Mouse (Mus musculus): ENCODE data around the gene U2af1l4. TPM values are rescaled to one million over a fixed set of nuclear protein-coding genes. Genes with fewer than 3 reads are reported as not detected.

Gene U2af1l4
- polyA plus RNA-seq, 1 experiment from 2014 or later = 85.4 TPM

GRCm38 (mm10) chr7:30607706-30608309 is 44.7 kb downstream of the U2af1l4 start:
- 28% methylated on average over 8 of the region's 8 CpGs for WGBS
- no peaks in the 10 kb centered on the region for H3K4me1 ChIP-seq (ENCODE audit: control insufficient read depth, insufficient read depth, low read length)
- ATAC-seq (ENCODE audit: low read depth) = peak; percentile 80
- H3K36me3 ChIP-seq (ENCODE audit: control insufficient read depth, insufficient read depth, low read length) = no peaks in the 10 kb centered on the region
- no peak overlapping the region for H3K4me2 ChIP-seq (ENCODE audit: low read depth, low read length)
- DNase-seq (ENCODE audit: low spot score) = peak; percentile 51
- H3K27me3 ChIP-seq (replicated peaks; ENCODE audit: control insufficient read depth, insufficient read depth, low read length) = no peaks in the 10 kb centered on the region
- no peaks in the 10 kb centered on the region for H3K9me3 ChIP-seq (ENCODE audit: control insufficient read depth, low read length)
- H3K27ac ChIP-seq (replicated peaks; ENCODE audit: low read depth, low read length) = no peak overlapping the region
- no peak overlapping the region for H3K4me3 ChIP-seq (ENCODE audit: low read depth, low read length)
- H3K9ac ChIP-seq (ENCODE audit: low read depth, low read length) = no peak overlapping the region

GRCm38 (mm10) chr7:30608476-30608875 is 45.4 kb downstream of the U2af1l4 start:
- no peak overlapping the region for H3K27ac ChIP-seq (replicated peaks; ENCODE audit: low read depth, low read length)
- no peaks in the 10 kb centered on the region for H3K36me3 ChIP-seq (ENCODE audit: control insufficient read depth, insufficient read depth, low read length)
- no peaks in the 10 kb centered on the region for H3K9me3 ChIP-seq (ENCODE audit: control insufficient read depth, low read length)
- H3K27me3 ChIP-seq (replicated peaks; ENCODE audit: control insufficient read depth, insufficient read depth, low read length) = no peaks in the 10 kb centered on the region
- H3K9ac ChIP-seq (ENCODE audit: low read depth, low read length) = no peak overlapping the region
- H3K4me2 ChIP-seq (ENCODE audit: low read depth, low read length) = no peak overlapping the region
- ATAC-seq (ENCODE audit: low read depth) (peak; percentile 15; the same call in 1 of the 2 replicates), DNase-seq (ENCODE audit: low spot score) (peak; percentile 56)
- WGBS = 46% methylated on average over 15 of the region's 16 CpGs
- H3K4me3 ChIP-seq (ENCODE audit: low read depth, low read length) = no peak overlapping the region
- H3K4me1 ChIP-seq (ENCODE audit: control insufficient read depth, insufficient read depth, low read length) = no peaks in the 10 kb centered on the region

- H3K27me3 ChIP-seq (replicated peaks; ENCODE audit: control insufficient read depth, insufficient read depth, low read length) = no peaks in the 10 kb centered on the region
- H3K27ac ChIP-seq (replicated peaks; ENCODE audit: low read depth, low read length) = no peak overlapping the region
- no peaks in the 10 kb centered on the region for H3K36me3 ChIP-seq (ENCODE audit: control insufficient read depth, insufficient read depth, low read length)
- H3K4me3 ChIP-seq (ENCODE audit: low read depth, low read length) = no peak overlapping the region
- ATAC-seq (ENCODE audit: low read depth) (no peak), DNase-seq (ENCODE audit: low spot score) (no peak)
- no peaks in the 10 kb centered on the region for H3K9me3 ChIP-seq (ENCODE audit: control insufficient read depth, low read length)
- no peak overlapping the region for H3K4me2 ChIP-seq (ENCODE audit: low read depth, low read length)
- no peak overlapping the region for H3K9ac ChIP-seq (ENCODE audit: low read depth, low read length)
- H3K4me1 ChIP-seq (ENCODE audit: control insufficient read depth, insufficient read depth, low read length) = no peaks in the 10 kb centered on the region
- 52% methylated on average over 7 of the region's 7 CpGs for WGBS
Observed at GRCm38 (mm10) chr7:30610043-30610442, 46.9 kb downstream of the U2af1l4 start.

DNA sequence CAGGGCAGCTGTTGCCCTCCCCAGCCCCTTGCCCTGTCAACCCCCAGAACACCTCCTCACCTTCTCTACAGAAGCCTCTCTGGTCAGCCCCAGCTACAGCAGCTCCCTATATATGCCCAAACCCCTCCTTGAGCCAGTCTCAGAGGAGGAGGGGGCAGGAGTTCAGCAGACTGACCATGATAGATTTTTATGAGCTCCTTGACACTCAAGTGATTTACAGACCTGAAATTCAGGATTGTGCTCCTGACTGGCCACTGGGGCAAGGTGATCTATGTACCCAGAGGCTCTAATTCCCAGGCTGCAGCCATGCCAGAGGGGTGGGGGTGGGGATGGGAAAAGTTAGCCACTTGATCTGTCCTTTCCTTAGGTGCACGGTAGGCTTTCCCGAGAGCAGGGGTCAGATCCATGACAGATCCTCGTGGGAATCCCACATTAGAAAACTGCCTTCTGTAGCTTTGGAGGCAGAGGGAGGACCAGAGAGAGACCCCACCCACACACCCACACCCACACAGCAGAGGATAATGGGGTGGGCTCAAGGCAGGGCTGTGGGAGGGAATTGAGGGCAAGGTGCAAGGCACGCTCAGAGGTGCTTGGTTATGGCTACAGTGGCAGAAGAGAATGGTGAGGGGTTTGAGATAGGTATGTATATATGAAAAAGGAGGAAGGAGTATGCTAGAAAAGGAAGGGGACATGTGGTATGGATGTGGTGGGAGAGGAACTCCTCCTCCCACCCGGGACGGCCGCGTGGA is 49.7 kb downstream of the U2af1l4 start, which contains the start of gene Upk1a:
Upk1a (minus strand) TSS at position 194 of the 749 bp plus-strand sequence.
- no peaks in the 10 kb centered on the region for H3K9me3 ChIP-seq (ENCODE audit: control insufficient read depth, low read length)
- 75% methylated on average over 8 of the region's 8 CpGs for WGBS
- H3K4me2 ChIP-seq (ENCODE audit: low read depth, low read length) = no peak within 1 kb of the TSS
- no peak within 1 kb of the TSS for H3K4me3 ChIP-seq (ENCODE audit: low read depth, low read length)
- no peak within 1 kb of the TSS for H3K9ac ChIP-seq (ENCODE audit: low read depth, low read length)
- H3K36me3 ChIP-seq (ENCODE audit: control insufficient read depth, insufficient read depth, low read length) = peaks cover 22% of the 10 kb centered on the region
- no peaks in the 10 kb centered on the region for H3K4me1 ChIP-seq (ENCODE audit: control insufficient read depth, insufficient read depth, low read length)
- no peak within 1 kb of the TSS for H3K27ac ChIP-seq (replicated peaks; ENCODE audit: low read depth, low read length)
- DNase-seq (ENCODE audit: low spot score) (no peak), ATAC-seq (ENCODE audit: low read depth) (no peak)
- no peaks in the 10 kb centered on the region for H3K27me3 ChIP-seq (replicated peaks; ENCODE audit: control insufficient read depth, insufficient read depth, low read length)

GRCm38 (mm10) chr7:30613529-30614112 is 50.5 kb downstream of the U2af1l4 start:
- WGBS = 23% methylated on average over 14 of the region's 14 CpGs
- no peaks in the 10 kb centered on the region for H3K9me3 ChIP-seq (ENCODE audit: control insufficient read depth, low read length)
- no peak overlapping the region for H3K4me3 ChIP-seq (ENCODE audit: low read depth, low read length)
- peaks cover 30% of the 10 kb centered on the region for H3K36me3 ChIP-seq (ENCODE audit: control insufficient read depth, insufficient read depth, low read length)
- H3K27me3 ChIP-seq (replicated peaks; ENCODE audit: control insufficient read depth, insufficient read depth, low read length) = no peaks in the 10 kb centered on the region
- ATAC-seq (ENCODE audit: low read depth) (no peak), DNase-seq (ENCODE audit: low spot score) (peak; percentile 56)
- no peak overlapping the region for H3K9ac ChIP-seq (ENCODE audit: low read depth, low read length)
- H3K4me2 ChIP-seq (ENCODE audit: low read depth, low read length) = no peak overlapping the region
- H3K4me1 ChIP-seq (ENCODE audit: control insufficient read depth, insufficient read depth, low read length) = no peaks in the 10 kb centered on the region
- H3K27ac ChIP-seq (replicated peaks; ENCODE audit: low read depth, low read length) = no peak overlapping the region

GRCm38 (mm10) chr7:30614454-30614853 is 51.4 kb downstream of the U2af1l4 start:
- no peaks in the 10 kb centered on the region for H3K9me3 ChIP-seq (ENCODE audit: control insufficient read depth, low read length)
- no peaks in the 10 kb centered on the region for H3K27me3 ChIP-seq (replicated peaks; ENCODE audit: control insufficient read depth, insufficient read depth, low read length)
- ATAC-seq (ENCODE audit: low read depth) = peak; percentile 30; the same call in 1 of the 2 replicates
- peaks cover 38% of the 10 kb centered on the region for H3K36me3 ChIP-seq (ENCODE audit: control insufficient read depth, insufficient read depth, low read length)
- no peak overlapping the region for H3K4me2 ChIP-seq (ENCODE audit: low read depth, low read length)
- H3K27ac ChIP-seq (replicated peaks; ENCODE audit: low read depth, low read length) = no peak overlapping the region
- DNase-seq (ENCODE audit: low spot score) = peak; percentile 34
- H3K9ac ChIP-seq (ENCODE audit: low read depth, low read length) = no peak overlapping the region
- H3K4me1 ChIP-seq (ENCODE audit: control insufficient read depth, insufficient read depth, low read length) = no peaks in the 10 kb centered on the region
- WGBS = 78% methylated on average over 2 of the region's 2 CpGs
- no peak overlapping the region for H3K4me3 ChIP-seq (ENCODE audit: low read depth, low read length)

Small RNA genes lying within 50 kb of the gene (microRNA-seq; reads per million reads assigned to microRNA genes)
- gene Gm38670 (ENCODE audit: borderline number of aligned reads) (1.2 reads per million), gene Mir3569 (ENCODE audit: borderline number of aligned reads) (not detected)

Other genes starting within 250 kb of the U2af1l4 start
- 25.4 and 35.4 TPM in 2 replicates for gene Syne4, start 248.5 kb upstream of the U2af1l4 start, polyA plus RNA-seq (2014; fragmentation: Nextera tagmentation; extraction: Ambion mirVana)
- gene E130208F15Rik, start 241.6 kb upstream of the U2af1l4 start, polyA plus RNA-seq (2014; fragmentation: Nextera tagmentation; extraction: Ambion mirVana) = not detected in 2 replicates
- gene Sdhaf1, start 239.4 kb upstream of the U2af1l4 start, polyA plus RNA-seq (2014; fragmentation: Nextera tagmentation; extraction: Ambion mirVana) = 18.8 and 19.5 TPM in 2 replicates
- 4.2 and 4.7 TPM in 2 replicates for gene Lrfn3, start 200.5 kb upstream of the U2af1l4 start, polyA plus RNA-seq (2014; fragmentation: Nextera tagmentation; extraction: Ambion mirVana)
- gene Tyrobp, start 149.5 kb upstream of the U2af1l4 start, polyA plus RNA-seq (2014; fragmentation: Nextera tagmentation; extraction: Ambion mirVana) = 82.9 and 97.0 TPM in 2 replicates
- gene Hcst, start 143.4 kb upstream of the U2af1l4 start, polyA plus RNA-seq (2014; fragmentation: Nextera tagmentation; extraction: Ambion mirVana) = 2.2 and 2.4 TPM in 2 replicates
- 1.0 and 2.0 TPM in 2 replicates for gene Nfkbid, start 141.6 kb upstream of the U2af1l4 start, polyA plus RNA-seq (2014; fragmentation: Nextera tagmentation; extraction: Ambion mirVana)
- 51.0 and 53.6 TPM in 2 replicates for gene Aplp1, start 117.8 kb upstream of the U2af1l4 start, polyA plus RNA-seq (2014; fragmentation: Nextera tagmentation; extraction: Ambion mirVana)
- 0.45 and 0.82 TPM in 2 replicates for gene Kirrel2, start 105.6 kb upstream of the U2af1l4 start, polyA plus RNA-seq (2014; fragmentation: Nextera tagmentation; extraction: Ambion mirVana)
- 0.22 and 0.35 TPM in 2 replicates for gene Nphs1, start 105.0 kb upstream of the U2af1l4 start, polyA plus RNA-seq (2014; fragmentation: Nextera tagmentation; extraction: Ambion mirVana)
- not detected in 2 replicates for gene Prodh2, start 69.7 kb upstream of the U2af1l4 start, polyA plus RNA-seq (2014; fragmentation: Nextera tagmentation; extraction: Ambion mirVana)
- gene Arhgap33, start 28.2 kb upstream of the U2af1l4 start, polyA plus RNA-seq (2014; fragmentation: Nextera tagmentation; extraction: Ambion mirVana) = 9.7 and 10.9 TPM in 2 replicates
- 16.8 and 20.4 TPM in 2 replicates for gene Hspb6, start 11.1 kb upstream of the U2af1l4 start, polyA plus RNA-seq (2014; fragmentation: Nextera tagmentation; extraction: Ambion mirVana)
- 8.1 and 9.9 TPM in 2 replicates for gene Proser3, start 11.0 kb upstream of the U2af1l4 start, polyA plus RNA-seq (2014; fragmentation: Nextera tagmentation; extraction: Ambion mirVana)
- gene Lin37, start 3.5 kb upstream of the U2af1l4 start, polyA plus RNA-seq (2014; fragmentation: Nextera tagmentation; extraction: Ambion mirVana) = 45.7 and 50.5 TPM in 2 replicates
- gene Gm49396, start within 50 bp of the U2af1l4 start, polyA plus RNA-seq (2014; fragmentation: Nextera tagmentation; extraction: Ambion mirVana) = 4.7 and 5.1 TPM in 2 replicates
- 108 and 113 TPM in 2 replicates for gene Psenen, start 326 bp downstream of the U2af1l4 start, polyA plus RNA-seq (2014; fragmentation: Nextera tagmentation; extraction: Ambion mirVana)
- 2.1 and 2.9 TPM in 2 replicates for gene Igflr1, start 2.1 kb downstream of the U2af1l4 start, polyA plus RNA-seq (2014; fragmentation: Nextera tagmentation; extraction: Ambion mirVana)
- 11.7 and 13.3 TPM in 2 replicates for gene Kmt2b, start 25.4 kb downstream of the U2af1l4 start, polyA plus RNA-seq (2014; fragmentation: Nextera tagmentation; extraction: Ambion mirVana)
- 0.26 and 0.45 TPM in 2 replicates for gene Zbtb32, start 35.6 kb downstream of the U2af1l4 start, polyA plus RNA-seq (2014; fragmentation: Nextera tagmentation; extraction: Ambion mirVana)
- 0.39 and 0.47 TPM in 2 replicates for gene Upk1a, start 49.5 kb downstream of the U2af1l4 start, polyA plus RNA-seq (2014; fragmentation: Nextera tagmentation; extraction: Ambion mirVana)
- gene Cox6b1, start 62.9 kb downstream of the U2af1l4 start, polyA plus RNA-seq (2014; fragmentation: Nextera tagmentation; extraction: Ambion mirVana) = 860 and 1,015 TPM in 2 replicates
- gene Etv2, start 72.6 kb downstream of the U2af1l4 start, polyA plus RNA-seq (2014; fragmentation: Nextera tagmentation; extraction: Ambion mirVana) = not detected in 2 replicates
- gene Rbm42, start 87.0 kb downstream of the U2af1l4 start, polyA plus RNA-seq (2014; fragmentation: Nextera tagmentation; extraction: Ambion mirVana) = 93.1 and 106 TPM in 2 replicates
- 30.7 and 35.0 TPM in 2 replicates for gene Haus5, start 101.7 kb downstream of the U2af1l4 start, polyA plus RNA-seq (2014; fragmentation: Nextera tagmentation; extraction: Ambion mirVana)
- not detected in 2 replicates for gene Pmis2, start 108.3 kb downstream of the U2af1l4 start, polyA plus RNA-seq (2014; fragmentation: Nextera tagmentation; extraction: Ambion mirVana)
- 0.37 and 0.46 TPM in 2 replicates for gene 2200002J24Rik, start 135.6 kb downstream of the U2af1l4 start, polyA plus RNA-seq (2014; fragmentation: Nextera tagmentation; extraction: Ambion mirVana)
- gene Atp4a, start 148.9 kb downstream of the U2af1l4 start, polyA plus RNA-seq (2014; fragmentation: Nextera tagmentation; extraction: Ambion mirVana) = 0.32 and 0.54 TPM in 2 replicates
- 212 and 214 TPM in 2 replicates for gene Tmem147, start 166.2 kb downstream of the U2af1l4 start, polyA plus RNA-seq (2014; fragmentation: Nextera tagmentation; extraction: Ambion mirVana)
- gene Gapdhs, start 180.4 kb downstream of the U2af1l4 start, polyA plus RNA-seq (2014; fragmentation: Nextera tagmentation; extraction: Ambion mirVana) = 0.33 and 0.38 TPM in 2 replicates
- 12.4 and 33.7 TPM in 2 replicates for gene Sbsn, start 188.2 kb downstream of the U2af1l4 start, polyA plus RNA-seq (2014; fragmentation: Nextera tagmentation; extraction: Ambion mirVana)
- 123 and 159 TPM in 2 replicates for gene Dmkn, start 200.5 kb downstream of the U2af1l4 start, polyA plus RNA-seq (2014; fragmentation: Nextera tagmentation; extraction: Ambion mirVana)
- 428 and 557 TPM in 2 replicates for gene Krtdap, start 224.6 kb downstream of the U2af1l4 start, polyA plus RNA-seq (2014; fragmentation: Nextera tagmentation; extraction: Ambion mirVana)